Mouse (Mus musculus) C2C12 (cell line): ENCODE data around the gene Tlcd2. TPM values are rescaled to one million over a fixed set of nuclear protein-coding genes. Genes with fewer than 3 reads are reported as not detected.
"Not testable (repeated sequence)": the region's sequence is repeated elsewhere in the genome, so short reads cannot be mapped to it uniquely, and the experiment has no call there.

Experiments
- H3K27me3 ChIP-seq: one replicate; pipeline ENCODE4 v1.6.1; 2011; ENCODE audit not compliant: control insufficient read depth, insufficient read depth, insufficient read length
- H3K36me3 ChIP-seq: one replicate; pipeline ENCODE4 v1.6.1; 2011; ENCODE audit not compliant: control insufficient read depth, insufficient read depth
- H3K4me3 ChIP-seq: one replicate; pipeline ENCODE4 v1.5.1; 2011; ENCODE audit warnings: mild to moderate bottlenecking, control low read depth; ENCODE audit not compliant: poor library complexity, insufficient read depth, severe bottlenecking
- H3K79me2 ChIP-seq: one replicate; pipeline ENCODE4 v1.6.1; 2011; ENCODE audit not compliant: control insufficient read depth, insufficient read depth
- H3K79me3 ChIP-seq: one replicate; pipeline ENCODE4 v1.6.1; 2011; ENCODE audit warnings: low read depth, control low read depth
- H3ac ChIP-seq: one replicate; pipeline ENCODE3; 2011; ENCODE audit warnings: low read depth; ENCODE audit not compliant: control insufficient read depth, insufficient read length
- CEBPB ChIP-seq: IDR thresholded peaks from one replicate; pipeline ENCODE4 v1.6.1; 2011; ENCODE audit warnings: low read depth, mild to moderate bottlenecking, control low read depth, moderate library complexity
- CTCF ChIP-seq: IDR thresholded peaks from one replicate; pipeline ENCODE4 v1.5.1; 2011; ENCODE audit not compliant: control insufficient read depth, insufficient read depth, insufficient read length
- FOSL1 ChIP-seq: IDR thresholded peaks from one replicate; pipeline ENCODE4 v1.8.0; 2011; ENCODE audit warnings: mild to moderate bottlenecking, low read length; ENCODE audit not compliant: poor library complexity, insufficient read depth, severe bottlenecking
- MAX ChIP-seq: IDR thresholded peaks from one replicate; pipeline ENCODE4 v1.6.1; 2011; ENCODE audit warnings: mild to moderate bottlenecking, control low read depth
- MYOD1 ChIP-seq: IDR thresholded peaks from one replicate; pipeline ENCODE4 v1.6.1; 2011; ENCODE audit warnings: low read depth; ENCODE audit not compliant: control insufficient read depth, insufficient read length
- MYOG ChIP-seq: IDR thresholded peaks from one replicate; pipeline ENCODE4 v1.6.1; 2011; ENCODE audit not compliant: control insufficient read depth, insufficient read length; ENCODE audit errors: extremely low read depth
- USF1 ChIP-seq: IDR thresholded peaks from one replicate; pipeline ENCODE4 v1.6.1; 2011; ENCODE audit warnings: low read depth, mild to moderate bottlenecking, control low read depth, moderate library complexity
- polyA plus RNA-seq: library from polyadenylated mRNA; unstranded; fragments of >200 nt; fragmentation: generic; extraction: Trizol; gene quantifications from one replicate; pipeline ENCODE4 v1.2.1, GENCODE M21; 2012; ENCODE audit warnings: missing spikeins

The Tlcd2 gene
- polyA plus RNA-seq, 1 experiment, result 1.5 TPM

GRCm38 (mm10) chr11:75452812-75453557 is 8.5 kb upstream of the Tlcd2 start:
- TF ChIP-seq FOSL1 (no peak), USF1 (no peak), CTCF (no peak), MAX (no peak), MYOG (no peak), CEBPB (no peak), MYOD1 (no peak)
- Histone ChIP-seq H3K79me2 (peaks cover 43% of the 10 kb centered on the region), H3K4me3 (no peak overlapping the region), H3ac (no peak overlapping the region), H3K79me3 (peaks cover 14% of the 10 kb centered on the region), H3K36me3 (peaks cover 16% of the 10 kb centered on the region), H3K27me3 (no peaks in the 10 kb centered on the region)

- peaks cover 43% of the 10 kb centered on the region for H3K79me2 ChIP-seq
- peak within 1 kb of the TSS; percentile 46 for H3K4me3 ChIP-seq
- peak within 1 kb of the TSS; percentile 75 for H3ac ChIP-seq
- H3K27me3 ChIP-seq, result no peaks in the 10 kb centered on the region
- TF ChIP-seq CTCF (peak; percentile 58), USF1 (peak; percentile 99), MYOG (no peak), MAX (peak; percentile 97)
- H3K79me3 ChIP-seq, result peaks cover 14% of the 10 kb centered on the region
- peaks cover 7% of the 10 kb centered on the region for H3K36me3 ChIP-seq
Observed at GRCm38 (mm10) chr11:75453991-75454930, 7.3 kb upstream of the Tlcd2 start, which contains the start of gene Wdr81. TSS of gene Wdr81 (minus strand) at chr11:75454717.

GRCm38 (mm10) chr11:75455041-75455736 is 6.3 kb upstream of the Tlcd2 start:
- Histone ChIP-seq H3K79me3 (peaks cover 14% of the 10 kb centered on the region), H3ac (peak overlapping the region; percentile 41), H3K4me3 (no peak overlapping the region), H3K36me3 (peaks cover 7% of the 10 kb centered on the region), H3K79me2 (peaks cover 41% of the 10 kb centered on the region), H3K27me3 (no peaks in the 10 kb centered on the region)
- TF ChIP-seq MYOD1, result no peak

DNA sequence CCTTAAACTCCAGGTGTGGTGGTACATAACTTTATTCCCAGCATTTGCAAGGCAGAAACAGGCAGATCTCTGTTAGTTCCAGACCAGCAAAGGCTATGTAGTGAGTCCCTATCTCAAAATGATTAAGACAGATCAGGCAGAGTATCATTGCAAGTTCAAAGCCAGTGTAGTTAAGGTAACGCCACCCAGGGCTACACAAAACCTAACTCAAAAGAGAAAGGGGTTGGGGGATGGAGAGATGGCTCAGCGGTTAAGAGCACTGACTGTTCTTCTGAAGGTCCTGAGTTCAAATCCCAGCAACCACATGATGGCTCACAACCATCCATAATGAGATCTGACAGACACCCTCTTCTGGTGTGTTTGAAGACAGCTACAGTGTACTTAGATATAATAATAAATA is 5.5 kb upstream of the Tlcd2 start:
- not testable (repeated sequence) for H3K27me3 ChIP-seq, H3ac ChIP-seq, H3K4me3 ChIP-seq, H3K36me3 ChIP-seq
- Histone ChIP-seq H3K79me3 (peaks cover 14% of the 10 kb centered on the region), H3K79me2 (peaks cover 33% of the 10 kb centered on the region)

GRCm38 (mm10) chr11:75456440-75456871 is 5.1 kb upstream of the Tlcd2 start:
- Histone ChIP-seq H3K27me3 (no peaks in the 10 kb centered on the region), H3K79me2 (peaks cover 28% of the 10 kb centered on the region), H3K4me3 (no peak overlapping the region), H3ac (no peak overlapping the region), H3K79me3 (peaks cover 14% of the 10 kb centered on the region), H3K36me3 (peaks cover 7% of the 10 kb centered on the region)
- TF ChIP-seq FOSL1 (no peak), USF1 (no peak), CEBPB (no peak), CTCF (no peak), MYOG (no peak), MYOD1 (no peak), MAX (no peak)
